Mouse (Mus musculus): ENCODE data around the gene B3gnt9. TPM values are rescaled to one million over a fixed set of nuclear protein-coding genes. Genes with fewer than 3 reads are reported as not detected.

The B3gnt9 gene
- polyA plus RNA-seq, 1 experiment from 2014 or later = 26.0 TPM

- Histone ChIP-seq H3K9ac (peak overlapping the region; percentile 51; the same call in 1 of the 2 replicates), H3K27ac (no peak overlapping the region), H3K4me1 (peaks cover 50% of the 10 kb centered on the region), H3K4me3 (peak overlapping the region; percentile 73), H3K4me2 (peak overlapping the region; percentile 93), H3K27me3 (peaks cover 57% of the 10 kb centered on the region), H3K9me3 (no peaks in the 10 kb centered on the region), H3K36me3 (no peaks in the 10 kb centered on the region)
- no peak for ATAC-seq (ENCODE audit: borderline replicate concordance, extremely low read depth, low FRiP score, low TSS enrichment)
- WGBS = 8% methylated on average over 10 of the region's 10 CpGs
Measured at GRCm38 (mm10) chr8:105265128-105265527, 10.2 kb upstream of the B3gnt9 start.

- Histone ChIP-seq H3K27ac (no peak within 1 kb of the TSS), H3K4me3 (peak within 1 kb of the TSS; percentile 73), H3K36me3 (no peaks in the 10 kb centered on the region), H3K4me2 (peak within 1 kb of the TSS; percentile 93), H3K9me3 (no peaks in the 10 kb centered on the region), H3K9ac (peak within 1 kb of the TSS; percentile 51), H3K27me3 (peaks cover 57% of the 10 kb centered on the region), H3K4me1 (peaks cover 50% of the 10 kb centered on the region)
- WGBS = under 1% methylated on average over 54 of the region's 54 CpGs
- peak; percentile 70 for ATAC-seq (ENCODE audit: borderline replicate concordance, extremely low read depth, low FRiP score, low TSS enrichment)
Measured at GRCm38 (mm10) chr8:105264024-105264982, 9.3 kb upstream of the B3gnt9 start, which contains the start of the genes Tradd and Fbxl8. Gene Tradd (minus strand): TSS chr8:105264609. Gene Fbxl8 (plus strand): TSS chr8:105264648.

- H3K4me2 ChIP-seq = peak overlapping the region; percentile 93
- ATAC-seq (ENCODE audit: borderline replicate concordance, extremely low read depth, low FRiP score, low TSS enrichment) = no peak
- 41% methylated on average over 16 of the region's 16 CpGs for WGBS
- H3K4me3 ChIP-seq = peak overlapping the region; percentile 73
- no peaks in the 10 kb centered on the region for H3K9me3 ChIP-seq
- no peak overlapping the region for H3K9ac ChIP-seq
- peaks cover 48% of the 10 kb centered on the region for H3K4me1 ChIP-seq
- H3K36me3 ChIP-seq = no peaks in the 10 kb centered on the region
- peaks cover 57% of the 10 kb centered on the region for H3K27me3 ChIP-seq
- no peak overlapping the region for H3K27ac ChIP-seq
Measured at GRCm38 (mm10) chr8:105263244-105263912, 8.4 kb upstream of the B3gnt9 start.

GRCm38 (mm10) chr8:105261326-105261980 lies 6.5 kb upstream of the B3gnt9 start:
- ATAC-seq (ENCODE audit: borderline replicate concordance, extremely low read depth, low FRiP score, low TSS enrichment) = no peak
- H3K9ac ChIP-seq = no peak overlapping the region
- no peak overlapping the region for H3K27ac ChIP-seq
- peaks cover 39% of the 10 kb centered on the region for H3K4me1 ChIP-seq
- H3K27me3 ChIP-seq = peaks cover 49% of the 10 kb centered on the region
- no peaks in the 10 kb centered on the region for H3K9me3 ChIP-seq
- H3K4me2 ChIP-seq = no peak overlapping the region
- WGBS = 83% methylated on average over 12 of the region's 12 CpGs
- no peak overlapping the region for H3K4me3 ChIP-seq
- H3K36me3 ChIP-seq = no peaks in the 10 kb centered on the region

- Histone ChIP-seq H3K9ac (no peak overlapping the region), H3K4me2 (no peak overlapping the region; the same call in 1 of the 2 replicates), H3K36me3 (no peaks in the 10 kb centered on the region), H3K27ac (no peak overlapping the region), H3K4me1 (peaks cover 43% of the 10 kb centered on the region), H3K9me3 (no peaks in the 10 kb centered on the region), H3K4me3 (no peak overlapping the region), H3K27me3 (peaks cover 55% of the 10 kb centered on the region)
- ATAC-seq (ENCODE audit: borderline replicate concordance, extremely low read depth, low FRiP score, low TSS enrichment) = no peak
- 61% methylated on average over 7 of the region's 7 CpGs for WGBS
Measured at GRCm38 (mm10) chr8:105260371-105261099, 5.6 kb upstream of the B3gnt9 start.

- Histone ChIP-seq H3K9ac (no peak overlapping the region), H3K27me3 (peaks cover 57% of the 10 kb centered on the region), H3K36me3 (no peaks in the 10 kb centered on the region), H3K4me1 (peaks cover 44% of the 10 kb centered on the region), H3K9me3 (no peaks in the 10 kb centered on the region), H3K4me2 (peak overlapping the region; percentile 78), H3K27ac (no peak overlapping the region), H3K4me3 (peak overlapping the region; percentile 39)
- ATAC-seq (ENCODE audit: borderline replicate concordance, extremely low read depth, low FRiP score, low TSS enrichment) = peak; percentile 21; the same call in 1 of the 2 replicates
- WGBS = 2% methylated on average over 30 of the region's 30 CpGs
Measured at GRCm38 (mm10) chr8:105259721-105260320, 4.9 kb upstream of the B3gnt9 start.

- H3K9me3 ChIP-seq = no peaks in the 10 kb centered on the region
- peak overlapping the region; percentile 39 for H3K4me3 ChIP-seq
- WGBS = 7% methylated on average over 55 of the region's 55 CpGs
- ATAC-seq (ENCODE audit: borderline replicate concordance, extremely low read depth, low FRiP score, low TSS enrichment) = no peak
- no peaks in the 10 kb centered on the region for H3K36me3 ChIP-seq
- H3K4me2 ChIP-seq = peak overlapping the region; percentile 78
- H3K27me3 ChIP-seq = peaks cover 57% of the 10 kb centered on the region
- H3K9ac ChIP-seq = no peak overlapping the region
- peaks cover 47% of the 10 kb centered on the region for H3K4me1 ChIP-seq
- no peak overlapping the region for H3K27ac ChIP-seq
Measured at GRCm38 (mm10) chr8:105258911-105259720, 4.2 kb upstream of the B3gnt9 start.

GRCm38 (mm10) chr8:105257318-105258114 lies 2.6 kb upstream of the B3gnt9 start:
- peaks cover 49% of the 10 kb centered on the region for H3K27me3 ChIP-seq
- peaks cover 50% of the 10 kb centered on the region for H3K4me1 ChIP-seq

GRCm38 (mm10) chr8:105254152-105254965 lies 594 bp downstream of the B3gnt9 start:
- Histone ChIP-seq H3K4me1 (peaks cover 37% of the 10 kb centered on the region), H3K4me3 (peak overlapping the region; percentile 54), H3K27ac (peak overlapping the region; percentile 84), H3K9me3 (no peaks in the 10 kb centered on the region), H3K9ac (peak overlapping the region; percentile 54), H3K36me3 (peaks cover 39% of the 10 kb centered on the region), H3K27me3 (peaks cover 30% of the 10 kb centered on the region), H3K4me2 (peak overlapping the region; percentile 97)
- ATAC-seq (ENCODE audit: borderline replicate concordance, extremely low read depth, low FRiP score, low TSS enrichment) = peak; percentile 89
- under 1% methylated on average over 74 of the region's 74 CpGs for WGBS

More at GRCm38 (mm10) chr8:105257318-105258114, 2.6 kb upstream of the B3gnt9 start:
- WGBS = 73% methylated on average over 7 of the region's 7 CpGs
- Histone ChIP-seq H3K4me3 (no peak overlapping the region), H3K9me3 (no peaks in the 10 kb centered on the region), H3K27ac (no peak overlapping the region), H3K9ac (no peak overlapping the region), H3K36me3 (peaks cover 9% of the 10 kb centered on the region; the same call in 1 of the 2 replicates), H3K4me2 (no peak overlapping the region)
- no peak for ATAC-seq (ENCODE audit: borderline replicate concordance, extremely low read depth, low FRiP score, low TSS enrichment)
